Mouse (Mus musculus) testis, adult 2 months (tissue): ENCODE measurements around the gene Bicdl1. TPM values are rescaled to one million over a fixed set of nuclear protein-coding genes. Genes with fewer than 3 reads are reported as not detected.

ENCODE experiments used
- H3K27ac ChIP-seq: fragments of 200-500 bp; 2 replicates; pipeline ENCODE4 v1.5.1; 2012; ENCODE audit warnings: low read depth, low read length; ENCODE audit not compliant: control insufficient read depth, insufficient read depth
- H3K27me3 ChIP-seq: fragments of 200-500 bp; 2 replicates; pipeline ENCODE4 v1.6.1; 2012; ENCODE audit warnings: mild to moderate bottlenecking, low read length, moderate library complexity; ENCODE audit not compliant: control insufficient read depth, insufficient read depth
- H3K36me3 ChIP-seq: fragments of 200-500 bp; 2 replicates; pipeline ENCODE4 v1.6.1; 2012; ENCODE audit warnings: mild to moderate bottlenecking, low read length; ENCODE audit not compliant: control insufficient read depth, insufficient read depth
- H3K4me1 ChIP-seq: fragments of 200-500 bp; 2 replicates; pipeline ENCODE4 v1.6.1; 2012; ENCODE audit warnings: low read length; ENCODE audit not compliant: control insufficient read depth, insufficient read depth
- H3K4me3 ChIP-seq: fragments of 200-500 bp; 2 replicates; pipeline ENCODE4 v1.5.1; 2012; ENCODE audit warnings: low read depth, mild to moderate bottlenecking, low read length, moderate library complexity, mixed read lengths; ENCODE audit not compliant: control insufficient read depth
- CTCF ChIP-seq: fragments of 200-500 bp; IDR thresholded peaks from 2 replicates; pipeline ENCODE4 v1.5.1; 2012; ENCODE audit warnings: low read depth, mild to moderate bottlenecking, inconsistent platforms, low read length, moderate library complexity; ENCODE audit not compliant: control insufficient read depth, insufficient read depth, insufficient replicate concordance
- POLR2A ChIP-seq: fragments of 200-500 bp; IDR thresholded peaks from 2 replicates; pipeline ENCODE4 v1.6.1; 2012; ENCODE audit warnings: low read depth, mild to moderate bottlenecking, inconsistent platforms, low read length, moderate library complexity; ENCODE audit not compliant: control insufficient read depth
- polyA plus RNA-seq: library from polyadenylated mRNA; depleted of rRNA; stranded (reverse); fragments of >200 nt; gene quantifications from 2 replicates; pipeline ENCODE4 v1.2.3, GENCODE M21; 2012; rRNA removed

Bicdl1 gene
- polyA plus RNA-seq, 1 experiment, result 14.0 TPM

DNA sequence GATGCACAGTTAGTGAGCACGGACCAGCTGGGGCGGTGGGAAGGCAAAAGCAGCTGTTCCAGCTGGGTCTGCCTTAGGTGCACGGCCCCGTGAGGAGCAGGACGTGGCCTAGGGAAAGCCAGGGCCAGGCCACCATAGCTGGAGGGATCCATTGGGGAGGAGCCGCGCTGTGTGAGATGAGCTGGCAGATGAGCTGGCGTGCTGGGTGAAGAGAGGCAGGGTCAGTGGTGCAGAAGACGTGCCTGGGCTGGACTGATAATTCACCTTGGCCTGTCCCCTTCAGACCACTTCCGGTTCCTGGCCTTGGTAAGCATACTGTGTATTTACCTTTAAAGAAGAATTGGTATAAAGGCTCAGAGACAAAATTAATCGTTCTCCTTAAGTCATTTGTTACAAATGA lies 119.9 kb downstream of the Bicdl1 start:
- H3K27me3 ChIP-seq, result no peaks in the 10 kb centered on the region
- peaks cover 2% of the 10 kb centered on the region for H3K36me3 ChIP-seq
- TF ChIP-seq CTCF (no peak), POLR2A (no peak)
- no peak overlapping the region for H3K4me3 ChIP-seq
- H3K27ac ChIP-seq, result no peak overlapping the region
- H3K4me1 ChIP-seq, result peaks cover under 1% of the 10 kb centered on the region; the same call in 1 of the 2 replicates

- Histone ChIP-seq H3K4me3 (no peak overlapping the region), H3K27ac (no peak overlapping the region), H3K36me3 (no peaks in the 10 kb centered on the region; the same call in none of the 2 replicates), H3K27me3 (no peaks in the 10 kb centered on the region), H3K4me1 (peaks cover 9% of the 10 kb centered on the region)
- TF ChIP-seq CTCF (no peak), POLR2A (no peak)
These were observed 127.9 kb downstream of the Bicdl1 start for GRCm38 (mm10) chr5:115603561-115603960.

Other genes starting within 250 kb of the Bicdl1 start
- gene Sirt4, start 246.9 kb downstream of the Bicdl1 start, polyA plus RNA-seq, result 34.6 and 38.4 TPM in 2 replicates
- 81.6 and 82.6 TPM in 2 replicates for gene Pxn, start 224.9 kb downstream of the Bicdl1 start, polyA plus RNA-seq
- gene Rplp0, start 172.2 kb downstream of the Bicdl1 start, polyA plus RNA-seq, result 1,431 and 1,500 TPM in 2 replicates
- 67.7 and 77.1 TPM in 2 replicates for gene Gcn1l1, start 166.4 kb downstream of the Bicdl1 start, polyA plus RNA-seq
- gene Rab35, start 99.7 kb downstream of the Bicdl1 start, polyA plus RNA-seq, result 14.9 and 15.4 TPM in 2 replicates
- gene Cit, start 113.7 kb upstream of the Bicdl1 start, polyA plus RNA-seq, result 17.7 and 19.0 TPM in 2 replicates